Mouse (Mus musculus): ENCODE data around the gene Zfp429. TPM values are rescaled to one million over a fixed set of nuclear protein-coding genes. Genes with fewer than 3 reads are reported as not detected.
"Not testable (repeated sequence)": the region's sequence is repeated elsewhere in the genome, so short reads cannot be mapped to it uniquely, and the experiment has no call there.

Zfp429 gene
- 3.4 and 3.5 TPM in 2 replicates for polyA plus RNA-seq (2014; fragmentation: Nextera tagmentation; extraction: Ambion mirVana)

DNA sequence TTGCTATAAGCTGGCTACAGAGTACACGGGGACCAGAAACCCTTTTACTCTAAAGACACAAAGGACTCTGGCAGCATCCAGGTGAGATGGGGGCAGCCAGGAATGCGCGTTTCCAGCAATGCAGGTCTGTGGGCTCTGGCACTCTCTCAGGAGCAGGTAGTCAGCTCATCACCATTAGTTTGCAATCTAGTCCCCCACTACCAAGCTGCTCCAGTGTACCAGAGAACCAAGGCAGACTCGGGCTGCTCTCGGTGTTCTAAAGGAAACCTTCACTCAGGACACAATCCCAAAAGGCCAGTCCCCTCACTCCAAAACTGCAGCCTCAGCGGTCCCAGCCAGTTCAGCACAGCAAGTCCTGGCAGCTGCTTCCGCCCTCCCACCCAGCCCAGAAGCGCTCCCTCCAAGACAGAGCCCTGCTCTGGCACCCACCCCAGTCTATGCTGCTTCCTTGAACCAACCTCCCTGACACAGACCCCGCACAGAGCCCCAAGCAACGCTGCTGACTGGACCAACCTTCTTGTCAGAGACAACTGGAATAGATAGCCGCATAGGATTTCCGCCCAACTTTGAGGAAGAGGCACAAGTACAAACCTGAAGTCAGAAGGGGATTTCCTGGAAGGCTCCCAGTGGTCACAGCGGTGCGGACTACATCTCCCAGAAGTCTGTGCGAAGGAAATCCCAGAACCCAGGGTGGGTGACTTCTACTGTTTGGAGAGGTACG is at the start of gene Zfp429:
TSS of gene Zfp429 (minus strand) at position 637 of the 721 bp plus-strand sequence.
- H3K4me1 ChIP-seq (ENCODE audit: control insufficient read depth, insufficient read depth, low read length); H3K9me3 ChIP-seq (ENCODE audit: control insufficient read depth, low read length); H3K36me3 ChIP-seq (ENCODE audit: control insufficient read depth, insufficient read depth, low read length); H3K27ac ChIP-seq (ENCODE audit: low read depth, low read length); H3K27me3 ChIP-seq (ENCODE audit: control insufficient read depth, insufficient read depth, low read length): not testable (repeated sequence)
- peak; percentile 98 for ATAC-seq (ENCODE audit: low read depth)
- Histone ChIP-seq H3K4me2 (ENCODE audit: low read depth, low read length) (peak within 1 kb of the TSS; percentile 56), H3K9ac (replicated peaks; ENCODE audit: low read depth, low read length) (peak within 1 kb of the TSS; percentile 44), H3K4me3 (ENCODE audit: low read depth, low read length) (peak within 1 kb of the TSS; percentile 46)
- WGBS, result 5% methylated on average over 14 of the region's 16 CpGs

DNA sequence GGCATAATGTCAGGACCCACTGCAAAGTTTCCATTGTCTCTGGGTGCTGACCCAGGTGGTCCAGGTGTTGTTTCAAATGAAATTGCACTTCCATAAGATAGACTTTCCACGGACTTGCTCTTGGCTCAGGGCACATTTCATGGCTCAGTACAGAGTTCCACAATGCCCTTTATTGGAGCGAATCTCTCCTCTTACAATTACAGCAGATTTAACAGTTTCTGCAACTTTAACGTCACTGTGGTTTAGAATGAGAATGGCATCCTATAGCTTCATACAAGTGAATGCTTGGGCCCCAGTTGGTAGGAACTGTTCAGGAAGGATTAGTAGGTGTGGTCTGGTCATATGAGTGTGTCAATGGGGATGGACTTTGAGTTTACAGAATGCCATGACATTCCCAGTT is 37.5 kb upstream of the Zfp429 start:
- ATAC-seq (ENCODE audit: low read depth); H3K27me3 ChIP-seq (ENCODE audit: control insufficient read depth, insufficient read depth, low read length); H3K36me3 ChIP-seq (ENCODE audit: control insufficient read depth, insufficient read depth, low read length); H3K9ac ChIP-seq (replicated peaks; ENCODE audit: low read depth, low read length); H3K9me3 ChIP-seq (ENCODE audit: control insufficient read depth, low read length); H3K4me3 ChIP-seq (ENCODE audit: low read depth, low read length); H3K4me2 ChIP-seq (ENCODE audit: low read depth, low read length); H3K4me1 ChIP-seq (ENCODE audit: control insufficient read depth, insufficient read depth, low read length); H3K27ac ChIP-seq (ENCODE audit: low read depth, low read length): not testable (repeated sequence)
- 100% methylated on average over 1 of the region's 3 CpGs for WGBS

DNA sequence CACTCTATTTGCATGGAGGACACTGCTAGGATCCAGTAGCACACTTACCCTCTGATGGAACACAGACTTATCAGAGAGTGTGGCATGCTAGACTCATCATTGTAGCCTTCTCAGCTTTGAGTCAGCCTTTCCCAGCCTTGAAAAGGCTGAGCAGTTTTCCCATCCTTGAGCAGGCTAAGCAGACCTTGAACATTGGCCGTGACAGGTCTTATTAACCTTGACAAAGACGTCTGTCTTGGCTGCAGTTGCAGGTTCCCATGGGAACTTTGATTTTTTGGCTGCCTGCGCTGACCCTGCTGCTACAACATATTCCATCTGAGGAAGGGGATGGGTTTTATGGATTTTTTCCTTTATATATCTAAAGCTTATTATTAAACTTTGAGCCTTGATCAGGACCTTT is 28.5 kb upstream of the Zfp429 start:
- H3K27ac ChIP-seq (ENCODE audit: low read depth, low read length), result no peak overlapping the region
- WGBS, result 75% methylated on average over 3 of the region's 3 CpGs
- no peak for ATAC-seq (ENCODE audit: low read depth)
- no peaks in the 10 kb centered on the region for H3K9me3 ChIP-seq (ENCODE audit: control insufficient read depth, low read length)
- no peak overlapping the region for H3K9ac ChIP-seq (replicated peaks; ENCODE audit: low read depth, low read length)
- no peak overlapping the region for H3K4me2 ChIP-seq (ENCODE audit: low read depth, low read length)
- no peaks in the 10 kb centered on the region for H3K27me3 ChIP-seq (ENCODE audit: control insufficient read depth, insufficient read depth, low read length)
- no peaks in the 10 kb centered on the region for H3K4me1 ChIP-seq (ENCODE audit: control insufficient read depth, insufficient read depth, low read length)
- no peaks in the 10 kb centered on the region for H3K36me3 ChIP-seq (ENCODE audit: control insufficient read depth, insufficient read depth, low read length)
- no peak overlapping the region for H3K4me3 ChIP-seq (ENCODE audit: low read depth, low read length)

DNA sequence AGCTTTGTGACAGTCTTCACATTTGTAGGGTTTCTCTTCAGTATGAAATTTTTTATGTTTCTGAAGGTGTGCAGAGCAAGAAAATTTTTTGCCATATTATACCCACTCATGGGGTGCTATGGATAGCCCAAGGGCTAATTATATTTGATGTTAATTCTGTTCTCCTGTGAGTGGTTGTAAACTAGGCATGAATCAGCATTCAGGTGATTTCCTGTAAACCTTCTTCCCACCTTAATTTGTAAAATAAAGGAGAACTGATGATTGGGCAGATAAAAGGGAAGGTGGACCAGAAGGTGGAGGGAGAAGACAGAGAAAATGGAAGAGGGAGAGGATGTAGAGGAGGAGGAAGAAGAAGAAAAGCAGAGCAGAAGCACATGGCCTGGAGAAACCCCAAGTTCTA is 26.1 kb upstream of the Zfp429 start:
- ATAC-seq (ENCODE audit: low read depth); H3K27me3 ChIP-seq (ENCODE audit: control insufficient read depth, insufficient read depth, low read length); H3K9me3 ChIP-seq (ENCODE audit: control insufficient read depth, low read length); H3K9ac ChIP-seq (replicated peaks; ENCODE audit: low read depth, low read length); H3K4me1 ChIP-seq (ENCODE audit: control insufficient read depth, insufficient read depth, low read length); H3K4me3 ChIP-seq (ENCODE audit: low read depth, low read length); H3K27ac ChIP-seq (ENCODE audit: low read depth, low read length); H3K36me3 ChIP-seq (ENCODE audit: control insufficient read depth, insufficient read depth, low read length); H3K4me2 ChIP-seq (ENCODE audit: low read depth, low read length): not testable (repeated sequence)

- 75% methylated on average over 2 of the region's 2 CpGs for whole genome bisulfite sequencing
- not testable (repeated sequence) for H3K27me3 ChIP-seq (ENCODE audit: control insufficient read depth, insufficient read depth, low read length); H3K4me2 ChIP-seq (ENCODE audit: low read depth, low read length); H3K27ac ChIP-seq (ENCODE audit: low read depth, low read length); H3K9me3 ChIP-seq (ENCODE audit: control insufficient read depth, low read length); H3K9ac ChIP-seq (replicated peaks; ENCODE audit: low read depth, low read length); H3K4me3 ChIP-seq (ENCODE audit: low read depth, low read length); H3K4me1 ChIP-seq (ENCODE audit: control insufficient read depth, insufficient read depth, low read length); H3K36me3 ChIP-seq (ENCODE audit: control insufficient read depth, insufficient read depth, low read length); ATAC-seq (ENCODE audit: low read depth)
Observed at GRCm38 (mm10) chr13:67422532-67422931, 22.9 kb upstream of the Zfp429 start.

- 2% methylated on average over 22 of the region's 22 CpGs for WGBS
- Histone ChIP-seq H3K27ac (ENCODE audit: low read depth, low read length) (no peak within 1 kb of the TSS), H3K9ac (replicated peaks; ENCODE audit: low read depth, low read length) (peak within 1 kb of the TSS; percentile 61), H3K27me3 (ENCODE audit: control insufficient read depth, insufficient read depth, low read length) (no peaks in the 10 kb centered on the region), H3K9me3 (ENCODE audit: control insufficient read depth, low read length) (no peaks in the 10 kb centered on the region), H3K4me2 (ENCODE audit: low read depth, low read length) (peak within 1 kb of the TSS; percentile 85), H3K4me1 (ENCODE audit: control insufficient read depth, insufficient read depth, low read length) (no peaks in the 10 kb centered on the region), H3K4me3 (ENCODE audit: low read depth, low read length) (peak within 1 kb of the TSS; percentile 45), H3K36me3 (ENCODE audit: control insufficient read depth, insufficient read depth, low read length) (no peaks in the 10 kb centered on the region)
- peak; percentile 89 for ATAC-seq (ENCODE audit: low read depth)
Observed at GRCm38 (mm10) chr13:67421207-67421857, 21.7 kb upstream of the Zfp429 start, which contains the start of gene Zfp459. TSS of gene Zfp459 (minus strand) at chr13:67421418.

- peak overlapping the region; percentile 85 for H3K4me2 ChIP-seq (ENCODE audit: low read depth, low read length)
- H3K36me3 ChIP-seq (ENCODE audit: control insufficient read depth, insufficient read depth, low read length), result no peaks in the 10 kb centered on the region
- WGBS, result 40% methylated on average over 11 of the region's 11 CpGs
- H3K9ac ChIP-seq (replicated peaks; ENCODE audit: low read depth, low read length), result peak overlapping the region; percentile 61
- ATAC-seq (ENCODE audit: low read depth), result no peak; the same call in 1 of the 2 replicates
- peak overlapping the region; percentile 45 for H3K4me3 ChIP-seq (ENCODE audit: low read depth, low read length)
- H3K27ac ChIP-seq (ENCODE audit: low read depth, low read length), result no peak overlapping the region
- no peaks in the 10 kb centered on the region for H3K4me1 ChIP-seq (ENCODE audit: control insufficient read depth, insufficient read depth, low read length)
- H3K9me3 ChIP-seq (ENCODE audit: control insufficient read depth, low read length), result no peaks in the 10 kb centered on the region
- no peaks in the 10 kb centered on the region for H3K27me3 ChIP-seq (ENCODE audit: control insufficient read depth, insufficient read depth, low read length)
Observed at GRCm38 (mm10) chr13:67420558-67421206, 21.1 kb upstream of the Zfp429 start.

DNA sequence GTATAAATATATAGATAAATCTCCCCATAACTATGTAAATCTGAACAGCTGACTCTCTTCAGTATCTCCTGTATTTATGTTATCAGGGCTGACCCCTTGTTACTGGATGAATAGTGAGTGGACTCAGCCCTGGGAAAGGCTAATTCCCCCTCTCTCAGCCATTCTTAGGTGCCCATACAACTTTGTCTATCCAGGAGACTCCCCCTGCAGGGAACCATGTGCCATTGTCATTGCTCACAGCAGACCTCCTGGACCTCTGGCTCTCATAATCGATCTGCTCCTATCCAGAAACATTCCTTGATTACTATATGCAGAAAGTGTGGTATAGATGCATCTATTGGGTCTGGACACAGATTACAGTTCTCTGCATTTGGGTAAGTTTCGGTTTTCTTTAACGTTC is 17.2 kb upstream of the Zfp429 start:
- Histone ChIP-seq H3K27me3 (ENCODE audit: control insufficient read depth, insufficient read depth, low read length) (no peaks in the 10 kb centered on the region), H3K4me3 (ENCODE audit: low read depth, low read length) (no peak overlapping the region), H3K4me2 (ENCODE audit: low read depth, low read length) (no peak overlapping the region), H3K36me3 (ENCODE audit: control insufficient read depth, insufficient read depth, low read length) (no peaks in the 10 kb centered on the region), H3K4me1 (ENCODE audit: control insufficient read depth, insufficient read depth, low read length) (no peaks in the 10 kb centered on the region), H3K9ac (replicated peaks; ENCODE audit: low read depth, low read length) (no peak overlapping the region), H3K27ac (ENCODE audit: low read depth, low read length) (no peak overlapping the region), H3K9me3 (ENCODE audit: control insufficient read depth, low read length) (no peaks in the 10 kb centered on the region)
- ATAC-seq (ENCODE audit: low read depth), result no peak
- WGBS, result 96% methylated on average over 3 of the region's 3 CpGs

DNA sequence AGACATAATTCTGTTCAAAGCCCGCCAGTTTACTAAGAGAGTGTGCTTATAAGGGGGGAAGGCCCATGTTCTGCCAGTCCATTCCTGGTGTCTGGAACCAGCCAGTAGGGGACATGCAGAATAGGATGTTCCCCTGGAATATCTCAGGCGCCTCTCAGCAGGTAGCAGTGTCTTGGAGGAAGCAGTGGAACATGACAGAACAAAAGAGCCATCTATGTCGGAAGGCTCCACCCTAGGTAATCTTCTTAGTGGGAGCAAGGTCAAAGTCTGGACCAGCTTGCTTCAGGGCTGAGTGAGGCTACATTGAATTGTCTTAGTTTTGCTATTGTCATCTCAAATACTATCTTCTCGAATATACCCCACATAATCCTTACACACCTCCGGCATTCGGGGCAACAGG is 16.1 kb upstream of the Zfp429 start:
- H3K27me3 ChIP-seq (ENCODE audit: control insufficient read depth, insufficient read depth, low read length), result no peaks in the 10 kb centered on the region
- ATAC-seq (ENCODE audit: low read depth), result no peak
- WGBS, result 90% methylated on average over 6 of the region's 6 CpGs
- no peak overlapping the region for H3K9ac ChIP-seq (replicated peaks; ENCODE audit: low read depth, low read length)
- H3K9me3 ChIP-seq (ENCODE audit: control insufficient read depth, low read length), result no peaks in the 10 kb centered on the region
- H3K27ac ChIP-seq (ENCODE audit: low read depth, low read length), result no peak overlapping the region
- H3K36me3 ChIP-seq (ENCODE audit: control insufficient read depth, insufficient read depth, low read length), result no peaks in the 10 kb centered on the region
- H3K4me2 ChIP-seq (ENCODE audit: low read depth, low read length), result no peak overlapping the region
- H3K4me3 ChIP-seq (ENCODE audit: low read depth, low read length), result no peak overlapping the region
- H3K4me1 ChIP-seq (ENCODE audit: control insufficient read depth, insufficient read depth, low read length), result no peaks in the 10 kb centered on the region

Data from neural tube, embryonic 14.5 days (tissue).